Mouse (Mus musculus) hindbrain, embryonic 15.5 days (tissue): ENCODE data around the gene Hist1h4b. TPM values are rescaled to one million over a fixed set of nuclear protein-coding genes. Genes with fewer than 3 reads are reported as not detected.
"Not testable (repeated sequence)": the region's sequence is repeated elsewhere in the genome, so short reads cannot be mapped to it uniquely, and the experiment has no call there.

Experiments used
- ATAC-seq: fragments of 200-750 bp; cut with Nextera tagmentation; 2 replicates; pipeline ENCODE4 v1.8.0; 2017; ENCODE audit warnings: low read depth, moderate number of reproducible peaks, moderate TSS enrichment; ENCODE audit not compliant: low FRiP score
- H3K27ac ChIP-seq: fragments of 300-500 bp; sonication (generic); replicated peaks from 2 replicates; pipeline ENCODE4 v1.5.1; 2015; ENCODE audit warnings: mild to moderate bottlenecking, inconsistent platforms
- H3K27me3 ChIP-seq: fragments of 300-500 bp; sonication (generic); 2 replicates; pipeline ENCODE4 v1.6.1; 2015; ENCODE audit warnings: control low read depth, inconsistent platforms
- H3K36me3 ChIP-seq: fragments of 300-500 bp; sonication (generic); 2 replicates; pipeline ENCODE4 v1.6.1; 2015; ENCODE audit warnings: control low read depth, inconsistent platforms
- H3K4me1 ChIP-seq: fragments of 300-500 bp; sonication (generic); replicated peaks from 2 replicates; pipeline ENCODE4 v1.6.1; 2015; ENCODE audit warnings: control low read depth, inconsistent platforms
- H3K4me2 ChIP-seq: fragments of 300-500 bp; sonication (generic); 2 replicates; pipeline ENCODE4 v1.6.1; 2015; ENCODE audit warnings: moderate library complexity, mild to moderate bottlenecking, inconsistent platforms
- H3K4me3 ChIP-seq: fragments of 300-500 bp; sonication (generic); 2 replicates; pipeline ENCODE4 v1.5.1; 2015; ENCODE audit warnings: mild to moderate bottlenecking, inconsistent platforms
- H3K9ac ChIP-seq: fragments of 300-500 bp; sonication (generic); 2 replicates; pipeline ENCODE4 v1.6.1; 2015; ENCODE audit warnings: inconsistent platforms
- H3K9me3 ChIP-seq: fragments of 300-500 bp; sonication (generic); 2 replicates; pipeline ENCODE4 v1.6.1; 2016; ENCODE audit warnings: control low read depth, inconsistent platforms
- WGBS: fragments of 180-500 bp; shearing (Covaris S2); methylation state at CpG from one replicate; pipeline ENCODE4 v1.1.7; 2015; 5-methylcytosine and 5-hydroxymethylcytosine counted together
- polyA plus RNA-seq: library from polyadenylated mRNA; unstranded; fragments of >200 nt; fragmentation: Nextera tagmentation; extraction: Ambion mirVana; gene quantifications from 2 replicates; pipeline ENCODE4 v1.2.1, GENCODE M21; 2015

Gene Hist1h4b
- polyA plus RNA-seq, 1 experiment from 2014 or later = 1.9 TPM

DNA sequence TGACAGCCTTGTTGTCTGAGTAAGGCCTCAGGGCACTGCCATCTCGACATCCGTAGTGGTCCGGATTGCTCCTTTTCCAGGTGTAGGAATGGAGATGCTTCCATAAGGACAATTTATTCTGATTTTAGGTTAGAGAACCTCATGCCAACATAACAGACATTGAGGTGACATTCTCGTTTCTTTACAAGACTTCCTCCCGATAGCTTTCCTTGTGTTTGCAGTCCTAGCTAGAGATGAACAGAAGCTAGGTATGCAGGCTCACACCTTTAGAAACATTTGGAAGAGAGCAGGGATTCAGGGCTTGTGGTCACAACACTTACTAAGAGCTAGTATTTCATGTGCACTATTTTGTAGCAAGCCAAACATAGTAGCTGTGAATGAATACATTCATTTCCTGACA lies 13.6 kb upstream of the Hist1h4b start:
- no peak for ATAC-seq
- Histone ChIP-seq H3K4me2 (no peak overlapping the region), H3K4me1 (peaks cover 33% of the 10 kb centered on the region), H3K4me3 (no peak overlapping the region), H3K27ac (no peak overlapping the region), H3K36me3 (no peaks in the 10 kb centered on the region), H3K9me3 (no peaks in the 10 kb centered on the region), H3K27me3 (no peaks in the 10 kb centered on the region), H3K9ac (no peak overlapping the region)
- 86% methylated on average over 5 of the region's 5 CpGs for WGBS

DNA sequence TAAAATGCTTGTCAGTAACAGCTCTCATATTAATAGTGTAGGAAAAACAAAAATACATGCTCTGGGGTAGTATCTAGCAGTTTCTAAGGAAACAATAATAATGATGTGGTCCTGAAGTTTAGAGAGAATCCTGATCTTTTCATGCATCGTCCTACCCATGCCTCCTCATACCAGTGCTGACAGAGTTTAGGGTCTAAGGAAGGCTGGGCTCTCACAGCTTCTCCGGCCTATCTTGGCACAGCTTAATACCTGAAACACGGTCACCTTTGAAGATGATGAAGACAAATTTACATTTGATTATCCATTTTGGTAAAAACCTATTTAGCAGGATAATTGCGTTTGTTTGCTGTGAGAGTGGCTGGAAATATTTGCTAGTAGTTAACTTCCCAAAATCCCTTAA lies 12.8 kb upstream of the Hist1h4b start:
- no peak for ATAC-seq
- Histone ChIP-seq H3K9ac (no peak overlapping the region), H3K27ac (no peak overlapping the region), H3K36me3 (no peaks in the 10 kb centered on the region), H3K4me2 (peak overlapping the region; percentile 15; the same call in 1 of the 2 replicates), H3K9me3 (no peaks in the 10 kb centered on the region), H3K27me3 (no peaks in the 10 kb centered on the region), H3K4me1 (peaks cover 30% of the 10 kb centered on the region), H3K4me3 (no peak overlapping the region)
- 51% methylated on average over 4 of the region's 4 CpGs for WGBS

DNA sequence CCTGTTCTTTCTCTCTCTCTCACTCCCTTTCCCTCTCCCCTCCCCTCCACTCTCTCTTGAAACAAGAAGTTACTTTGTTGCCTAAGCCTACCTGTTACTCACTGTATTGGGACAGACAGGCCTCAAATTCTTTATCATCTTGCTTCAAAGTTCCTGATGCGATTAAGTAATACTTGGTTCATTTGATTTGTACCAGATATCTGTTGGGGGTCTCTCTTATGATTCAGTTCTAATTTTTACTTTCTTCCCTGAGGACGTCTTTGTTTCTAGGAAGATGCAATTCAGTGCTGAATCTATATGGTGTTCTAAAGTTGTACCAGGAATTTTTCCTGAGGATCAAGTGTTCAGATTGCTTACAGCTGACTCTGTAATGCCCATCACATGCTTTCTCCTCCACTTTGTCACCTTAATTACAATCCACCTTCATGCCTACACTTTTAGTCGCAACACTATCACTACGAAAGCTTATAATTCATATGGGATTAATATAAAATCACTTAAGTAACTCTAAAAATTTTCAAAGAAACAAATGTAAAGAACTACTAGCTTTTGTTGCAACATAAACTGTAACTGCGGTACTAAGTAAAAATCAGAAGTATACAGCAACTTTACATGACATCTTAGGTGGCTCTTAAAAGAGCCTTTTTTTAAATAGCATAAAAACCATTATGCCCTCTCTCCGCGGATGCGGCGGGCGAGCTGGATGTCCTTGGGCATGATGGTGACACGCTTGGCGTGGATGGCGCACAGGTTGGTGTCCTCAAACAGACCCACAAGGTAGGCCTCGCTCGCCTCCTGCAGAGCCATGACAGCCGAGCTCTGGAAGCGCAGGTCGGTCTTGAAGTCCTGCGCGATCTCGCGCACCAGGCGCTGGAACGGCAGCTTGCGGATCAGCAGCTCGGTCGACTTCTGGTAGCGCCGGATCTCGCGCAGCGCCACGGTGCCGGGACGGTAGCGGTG lies 12.1 kb upstream of the Hist1h4b start:
- Histone ChIP-seq H3K4me3 (peak overlapping the region; percentile 46), H3K9ac (no peak overlapping the region), H3K36me3 (no peaks in the 10 kb centered on the region), H3K9me3 (no peaks in the 10 kb centered on the region), H3K27me3 (no peaks in the 10 kb centered on the region), H3K4me2 (peak overlapping the region; percentile 92), H3K27ac (no peak overlapping the region), H3K4me1 (peaks cover 24% of the 10 kb centered on the region)
- WGBS = 1% methylated on average over 18 of the region's 36 CpGs
- no peak for ATAC-seq

DNA sequence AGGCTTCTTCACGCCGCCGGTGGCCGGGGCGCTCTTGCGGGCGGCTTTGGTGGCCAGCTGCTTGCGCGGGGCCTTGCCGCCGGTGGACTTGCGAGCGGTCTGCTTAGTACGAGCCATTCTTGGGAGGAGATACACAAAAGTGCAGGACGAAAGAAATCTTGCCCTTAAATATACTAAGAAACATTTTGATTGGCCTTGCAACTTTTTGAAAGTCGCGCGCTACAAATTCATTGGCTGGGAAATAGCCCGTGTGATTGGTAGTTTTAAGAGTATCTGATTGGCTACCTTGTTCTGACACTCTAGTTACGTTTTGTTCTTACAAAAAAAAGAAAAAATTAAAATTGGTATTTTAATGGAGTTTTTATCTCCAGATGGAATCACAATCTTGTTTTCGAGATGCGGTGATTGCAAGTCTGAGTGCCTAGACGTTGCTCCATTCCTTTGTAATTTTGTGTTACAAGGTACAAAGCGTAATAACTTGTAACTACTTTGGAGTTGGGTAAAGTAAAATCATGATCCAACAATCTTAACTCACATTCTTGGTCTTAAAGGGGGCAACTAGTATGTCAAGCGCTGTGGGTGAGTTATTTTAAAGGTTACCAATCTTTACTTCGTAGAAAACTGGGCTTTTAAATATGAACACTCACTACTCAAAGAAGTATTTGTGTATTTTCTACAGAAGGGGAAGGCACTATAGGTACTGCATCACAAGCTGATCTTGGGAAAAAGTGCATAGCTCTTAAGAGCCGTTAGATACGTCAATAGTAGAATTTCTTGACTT lies 11.2 kb upstream of the Hist1h4b start, which contains the start of gene Hist1h3c:
TSS of gene Hist1h3c (minus strand) at position 222 of the 781 bp plus-strand sequence.
- H3K9me3 ChIP-seq = no peaks in the 10 kb centered on the region
- H3K27me3 ChIP-seq = no peaks in the 10 kb centered on the region
- H3K4me1 ChIP-seq = peaks cover 18% of the 10 kb centered on the region
- peak within 1 kb of the TSS; percentile 44 for H3K9ac ChIP-seq
- under 1% methylated on average over 27 of the region's 28 CpGs for WGBS
- H3K36me3 ChIP-seq = no peaks in the 10 kb centered on the region
- peak within 1 kb of the TSS; percentile 98 for H3K27ac ChIP-seq
- ATAC-seq = peak; percentile 73
- H3K4me2 ChIP-seq = peak within 1 kb of the TSS; percentile 92
- H3K4me3 ChIP-seq = peak within 1 kb of the TSS; percentile 46

DNA sequence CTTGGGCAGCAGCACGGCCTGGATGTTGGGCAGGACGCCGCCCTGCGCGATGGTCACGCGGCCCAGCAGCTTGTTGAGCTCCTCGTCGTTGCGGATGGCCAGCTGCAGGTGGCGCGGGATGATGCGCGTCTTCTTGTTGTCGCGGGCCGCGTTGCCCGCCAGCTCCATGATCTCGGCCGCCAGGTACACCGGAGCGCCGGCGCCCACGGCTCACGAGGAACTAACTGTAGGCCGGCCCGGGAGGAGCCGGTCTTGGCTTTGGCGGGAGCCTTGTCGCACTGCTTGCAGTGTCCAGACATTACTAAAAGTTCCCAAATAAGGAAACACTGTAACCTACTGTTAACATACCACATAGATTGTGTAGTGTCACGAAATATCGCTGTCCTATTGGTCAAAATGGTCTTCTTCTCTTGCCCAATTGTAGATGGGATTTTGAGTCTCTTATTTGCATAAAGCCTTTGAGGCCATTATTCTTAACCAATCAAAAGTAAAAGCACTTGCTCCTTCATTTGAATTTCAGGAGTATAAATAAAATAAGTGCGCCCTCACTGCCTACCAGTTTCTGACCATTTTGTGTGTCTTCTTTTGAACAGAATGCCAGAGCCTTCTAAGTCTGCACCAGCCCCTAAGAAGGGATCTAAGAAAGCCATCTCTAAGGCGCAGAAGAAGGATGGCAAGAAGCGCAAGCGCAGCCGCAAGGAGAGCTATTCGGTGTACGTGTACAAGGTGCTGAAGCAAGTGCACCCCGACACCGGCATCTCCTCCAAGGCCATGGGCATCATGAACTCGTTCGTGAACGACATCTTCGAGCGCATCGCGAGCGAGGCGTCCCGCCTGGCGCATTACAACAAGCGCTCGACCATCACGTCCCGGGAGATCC lies 10.4 kb upstream of the Hist1h4b start, which contains the start of gene Hist1h2bb:
TSS of gene Hist1h2bb (plus strand) at position 534 of the 880 bp plus-strand sequence.
- H3K27me3 ChIP-seq = not testable (repeated sequence)
- WGBS = under 1% methylated on average over 44 of the region's 58 CpGs

DNA sequence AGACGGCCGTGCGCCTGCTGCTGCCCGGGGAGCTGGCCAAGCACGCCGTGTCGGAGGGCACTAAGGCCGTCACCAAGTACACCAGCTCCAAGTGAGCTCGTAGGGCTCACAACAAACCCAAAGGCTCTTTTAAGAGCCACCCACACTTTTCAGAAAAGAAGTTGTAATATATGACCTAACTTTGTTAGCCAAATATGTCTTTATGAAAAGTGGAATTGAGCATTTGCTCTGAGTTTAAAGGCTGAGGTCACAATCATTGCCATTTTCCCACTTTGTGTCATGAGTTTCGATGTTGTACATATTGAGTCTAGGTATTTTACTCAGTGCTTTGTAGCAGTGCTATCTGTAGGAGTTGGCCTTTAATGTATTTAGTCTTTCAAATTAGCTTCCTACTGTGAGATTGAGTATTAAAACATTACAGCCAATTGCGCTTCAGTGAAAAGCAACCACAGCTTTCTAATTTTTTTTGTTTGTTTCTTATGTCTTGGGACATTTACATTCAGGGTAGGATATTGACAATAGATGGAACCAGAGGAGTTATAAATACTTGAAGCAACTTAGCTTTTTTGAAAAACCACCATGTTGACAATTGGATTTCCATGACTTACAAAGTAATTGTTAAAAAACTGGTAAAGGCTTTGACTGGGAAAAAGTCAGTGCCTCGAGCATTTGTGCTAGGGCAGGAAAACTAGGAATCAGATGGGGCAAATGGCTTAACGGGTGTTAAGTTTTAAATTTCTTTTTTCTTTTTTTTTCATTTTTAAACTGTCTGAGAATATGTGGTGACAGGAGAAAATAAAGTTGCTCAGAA lies 9.5 kb upstream of the Hist1h4b start:
- Histone ChIP-seq H3K9ac (peak overlapping the region; percentile 44), H3K27ac (peak overlapping the region; percentile 98), H3K36me3 (no peaks in the 10 kb centered on the region), H3K4me1 (peaks cover 21% of the 10 kb centered on the region), H3K9me3 (no peaks in the 10 kb centered on the region), H3K27me3 (no peaks in the 10 kb centered on the region), H3K4me3 (peak overlapping the region; percentile 46), H3K4me2 (peak overlapping the region; percentile 92)
- no peak for ATAC-seq
- 3% methylated on average over 13 of the region's 13 CpGs for WGBS

More for the DNA sequence above, 10.4 kb upstream of the Hist1h4b start, which contains the start of gene Hist1h2bb:
- H3K27ac ChIP-seq = peak within 1 kb of the TSS; percentile 98
- peak within 1 kb of the TSS; percentile 92 for H3K4me2 ChIP-seq
- peak within 1 kb of the TSS; percentile 46 for H3K4me3 ChIP-seq
- not testable (repeated sequence) for H3K9me3 ChIP-seq, H3K36me3 ChIP-seq
- H3K9ac ChIP-seq = peak within 1 kb of the TSS; percentile 44
- H3K4me1 ChIP-seq = peaks cover 18% of the 10 kb centered on the region
- ATAC-seq = peak; percentile 94

DNA sequence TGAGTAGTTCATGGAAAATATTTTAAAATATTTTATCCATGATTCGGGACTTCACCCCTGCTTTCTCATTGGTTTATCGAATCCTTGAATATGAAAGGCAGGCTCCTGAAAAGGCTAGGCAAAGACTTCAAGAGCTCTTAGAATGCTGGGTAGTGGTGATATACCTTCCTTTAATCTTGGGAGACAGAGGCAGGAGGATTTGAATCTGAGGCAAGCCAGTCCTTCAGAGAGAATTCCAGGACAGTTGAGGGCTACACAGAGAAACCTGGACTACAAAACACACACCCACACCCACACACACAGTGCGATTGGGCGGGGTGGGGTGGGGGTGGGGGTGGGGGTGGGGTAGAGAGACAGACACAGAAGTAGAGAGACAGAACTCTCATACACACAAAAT lies 8.9 kb upstream of the Hist1h4b start:
- WGBS = 5% methylated on average over 4 of the region's 4 CpGs
- Histone ChIP-seq H3K4me3 (no peak overlapping the region), H3K27me3 (no peaks in the 10 kb centered on the region), H3K36me3 (no peaks in the 10 kb centered on the region), H3K4me2 (no peak overlapping the region), H3K4me1 (peaks cover 25% of the 10 kb centered on the region), H3K27ac (no peak overlapping the region; the same call in 1 of the 2 replicates), H3K9ac (no peak overlapping the region), H3K9me3 (no peaks in the 10 kb centered on the region)
- ATAC-seq = no peak

DNA sequence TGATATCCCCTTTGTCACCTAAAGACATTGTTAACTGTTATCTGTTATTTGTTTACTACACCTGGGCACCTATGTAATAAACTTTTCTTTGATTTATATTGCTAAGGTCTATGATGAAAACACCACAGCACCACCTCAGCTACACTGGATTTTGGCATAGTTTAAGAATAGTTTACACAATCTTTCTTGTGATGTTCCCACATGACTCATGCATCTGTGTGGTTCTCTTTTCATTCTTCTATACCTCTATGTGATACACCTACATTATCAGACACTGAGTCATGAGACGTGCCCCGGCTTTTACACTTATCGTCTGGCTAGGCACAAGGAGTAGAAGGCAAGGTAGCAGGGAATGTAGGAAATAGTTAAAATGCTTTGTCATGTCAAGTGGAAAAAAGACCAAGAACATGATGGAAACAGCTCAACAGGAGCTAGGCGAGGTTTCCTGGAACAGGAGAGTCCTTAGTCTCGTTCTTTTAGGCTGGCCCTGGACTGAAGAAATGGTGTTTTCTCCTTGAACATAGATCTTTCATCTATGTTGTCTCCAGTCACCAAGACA lies 7.2 kb upstream of the Hist1h4b start:
- Histone ChIP-seq H3K4me1 (peaks cover 26% of the 10 kb centered on the region), H3K4me2 (no peak overlapping the region), H3K36me3 (no peaks in the 10 kb centered on the region), H3K9ac (no peak overlapping the region), H3K9me3 (no peaks in the 10 kb centered on the region), H3K27me3 (no peaks in the 10 kb centered on the region), H3K27ac (no peak overlapping the region), H3K4me3 (no peak overlapping the region)
- ATAC-seq = no peak
- 89% methylated on average over 5 of the region's 5 CpGs for WGBS

DNA sequence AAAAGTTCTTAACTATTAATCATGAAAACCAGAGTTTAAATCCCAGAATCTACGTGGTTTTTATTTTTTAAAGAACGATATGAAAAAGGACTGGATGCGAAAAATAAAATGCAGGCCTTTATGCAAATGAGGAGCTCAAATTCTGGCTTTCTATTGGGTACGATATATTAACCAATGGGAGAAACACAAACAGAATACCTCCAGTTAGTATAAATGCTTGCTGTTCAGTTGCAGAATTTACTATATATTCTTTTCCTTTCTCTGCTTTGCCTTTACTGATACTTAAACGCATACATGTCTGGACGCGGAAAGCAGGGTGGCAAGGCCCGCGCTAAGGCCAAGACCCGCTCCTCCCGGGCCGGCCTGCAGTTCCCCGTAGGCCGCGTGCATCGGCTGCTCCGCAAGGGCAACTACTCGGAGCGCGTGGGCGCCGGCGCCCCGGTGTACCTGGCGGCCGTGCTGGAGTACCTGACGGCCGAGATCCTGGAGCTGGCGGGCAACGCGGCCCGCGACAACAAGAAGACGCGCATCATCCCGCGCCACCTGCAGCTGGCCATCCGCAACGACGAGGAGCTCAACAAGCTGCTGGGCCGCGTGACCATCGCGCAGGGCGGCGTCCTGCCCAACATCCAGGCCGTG lies 5.9 kb upstream of the Hist1h4b start, which contains the start of gene Hist1h2ab:
TSS of gene Hist1h2ab (plus strand) at position 288 of the 639 bp plus-strand sequence.
- Histone ChIP-seq H3K9ac (peak within 1 kb of the TSS; percentile 46), H3K4me1 (peaks cover 23% of the 10 kb centered on the region), H3K4me3 (peak within 1 kb of the TSS; percentile 45), H3K4me2 (peak within 1 kb of the TSS; percentile 87), H3K27ac (peak within 1 kb of the TSS; percentile 94)
- ATAC-seq = peak; percentile 70
- not testable (repeated sequence) for H3K36me3 ChIP-seq, H3K27me3 ChIP-seq, H3K9me3 ChIP-seq
- under 1% methylated on average over 32 of the region's 47 CpGs for WGBS

DNA sequence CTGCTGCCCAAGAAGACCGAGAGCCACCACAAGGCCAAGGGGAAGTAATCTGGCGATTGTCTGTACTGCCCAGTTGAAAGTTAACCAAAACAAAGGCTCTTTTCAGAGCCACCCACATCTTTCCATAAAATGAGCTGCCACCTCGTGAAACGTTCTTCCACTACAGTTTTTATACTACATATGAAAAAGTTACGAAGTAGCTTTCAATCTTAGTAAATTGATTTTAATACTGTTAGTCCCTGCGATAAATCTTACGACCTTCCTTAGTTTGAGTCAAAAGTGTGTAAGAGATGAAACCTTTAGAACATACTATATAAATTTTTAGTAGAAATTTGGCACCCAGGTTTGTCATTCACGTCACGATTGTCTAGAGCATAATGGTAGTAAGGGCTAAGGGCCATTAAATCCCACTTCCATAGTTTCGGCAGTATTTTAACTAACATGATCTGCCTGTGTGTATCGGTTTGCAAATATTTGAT lies 5.3 kb upstream of the Hist1h4b start:
- no peak for ATAC-seq
- Histone ChIP-seq H3K27ac (peak overlapping the region; percentile 94), H3K36me3 (no peaks in the 10 kb centered on the region), H3K4me3 (peak overlapping the region; percentile 45), H3K4me1 (peaks cover 23% of the 10 kb centered on the region), H3K4me2 (peak overlapping the region; percentile 87), H3K9me3 (no peaks in the 10 kb centered on the region), H3K9ac (peak overlapping the region; percentile 46), H3K27me3 (no peaks in the 10 kb centered on the region)
- 1% methylated on average over 11 of the region's 11 CpGs for WGBS
